Mouse (Mus musculus) CH12.LX (cell line): ENCODE results near the gene Gm20388. TPM values are rescaled to one million over a fixed set of nuclear protein-coding genes. Genes with fewer than 3 reads are reported as not detected.

ENCODE experiments used
- DNase-seq: peaks from one replicate; pipeline ENCODE4 v3.0.0-alpha.2; 2013; ENCODE audit errors: extremely low read depth
- H3K27ac ChIP-seq: 2 replicates; pipeline ENCODE4 v1.5.1; 2012; ENCODE audit warnings: low read depth, mild to moderate bottlenecking, control low read depth, moderate library complexity; ENCODE audit not compliant: insufficient read depth
- H3K27me3 ChIP-seq: replicated peaks from 2 replicates; pipeline ENCODE3; 2012; ENCODE audit warnings: inconsistent platforms
- H3K36me3 ChIP-seq, 2 experiments: replicated peaks in 1 of 2; 2 replicates each; pipeline versions ENCODE3 to v1.6.1; 2012; ENCODE audit warnings: inconsistent platforms in 1 of 2, low read length in 1 of 2, mild to moderate bottlenecking in 1 of 2, mixed read lengths in 1 of 2, moderate library complexity in 1 of 2; ENCODE audit not compliant: control insufficient read depth in 1 of 2, insufficient read depth in 1 of 2
- H3K4me1 ChIP-seq, 2 experiments: 2 replicates each; pipeline ENCODE4 v1.6.1; 2012; ENCODE audit warnings: inconsistent platforms in 1 of 2, moderate library complexity in 1 of 2; ENCODE audit not compliant: insufficient read depth in 2 of 2, control insufficient read depth in 1 of 2
- H3K4me2 ChIP-seq: 2 replicates; pipeline ENCODE4 v1.6.1; 2012; ENCODE audit warnings: low read depth, mild to moderate bottlenecking, control low read depth; ENCODE audit not compliant: poor library complexity, insufficient read depth, severe bottlenecking
- H3K4me3 ChIP-seq, 3 experiments: fragments of 150-350 bp in 1 of 3; sonication (generic) in 1 of 3; replicated peaks in 1 of 3; 2 replicates each; pipeline versions ENCODE3 to v1.5.1; 2011 to 2012; ENCODE audit warnings: low read depth in 2 of 3, low read length in 2 of 3, mild to moderate bottlenecking in 2 of 3, moderate library complexity in 2 of 3, control low read depth in 1 of 3, improper control_type of control experiment in 1 of 3, inconsistent platforms in 1 of 3, mixed read lengths in 1 of 3; ENCODE audit not compliant: poor library complexity in 1 of 3
- H3K79me2 ChIP-seq: replicated peaks from 2 replicates; pipeline ENCODE4 v1.6.1; 2012; ENCODE audit warnings: mild to moderate bottlenecking, moderate library complexity; ENCODE audit not compliant: control insufficient read depth, poor library complexity, insufficient read depth, severe bottlenecking; ENCODE audit errors: extremely low read depth
- H3K9ac ChIP-seq: 2 replicates; pipeline ENCODE4 v1.6.1; 2012; ENCODE audit warnings: low read depth, mild to moderate bottlenecking, control low read depth, moderate library complexity; ENCODE audit not compliant: insufficient read depth
- H3K9me3 ChIP-seq: replicated peaks from 2 replicates; pipeline ENCODE3; 2012; ENCODE audit warnings: low read length, inconsistent platforms, mixed read lengths
- BHLHE40 ChIP-seq: IDR thresholded peaks from 2 replicates; pipeline ENCODE4 v1.6.1; 2011; ENCODE audit warnings: mild to moderate bottlenecking, low read depth, low read length, improper control_type of control experiment
- CHD2 ChIP-seq: IDR thresholded peaks from 2 replicates; pipeline ENCODE4 v1.6.1; 2011; ENCODE audit warnings: low read length, improper control_type of control experiment
- CTCF ChIP-seq, 2 experiments: IDR thresholded peaks in 1 of 2; conservative IDR thresholded peaks in 1 of 2; 2 replicates each; pipeline ENCODE4 v1.5.1; 2011 to 2012; ENCODE audit warnings: low read depth in 2 of 2, low read length in 2 of 2, improper control_type of control experiment in 1 of 2, inconsistent platforms in 1 of 2, mild to moderate bottlenecking in 1 of 2, moderate library complexity in 1 of 2
- ELF1 ChIP-seq: IDR thresholded peaks from 2 replicates; pipeline ENCODE4 v1.6.1; 2014; ENCODE audit warnings: low read depth, mild to moderate bottlenecking, inconsistent platforms, low read length, improper control_type of control experiment
- EP300 ChIP-seq: IDR thresholded peaks from 2 replicates; pipeline ENCODE4 v1.6.1; 2011; ENCODE audit warnings: low read length, improper control_type of control experiment
- ETS1 ChIP-seq: conservative IDR thresholded peaks from 2 replicates; pipeline ENCODE4 v1.6.1; 2012; ENCODE audit warnings: low read depth, mild to moderate bottlenecking, inconsistent platforms, low read length, improper control_type of control experiment, moderate library complexity
- GABPA ChIP-seq: IDR thresholded peaks from 2 replicates; pipeline ENCODE4 v1.6.1; 2012; ENCODE audit warnings: low read depth, low read length, improper control_type of control experiment, inconsistent platforms; ENCODE audit not compliant: insufficient replicate concordance
- HCFC1 ChIP-seq: IDR thresholded peaks from 2 replicates; pipeline ENCODE4 v1.6.1; 2012; ENCODE audit warnings: low read depth, mild to moderate bottlenecking, inconsistent platforms, low read length, improper control_type of control experiment
- IRF4 ChIP-seq: IDR thresholded peaks from 2 replicates; pipeline ENCODE4 v1.6.1; 2014; ENCODE audit warnings: low read depth, mild to moderate bottlenecking, inconsistent platforms, low read length, improper control_type of control experiment
- JUND ChIP-seq: conservative IDR thresholded peaks from 2 replicates; pipeline ENCODE4 v1.6.1; 2011; ENCODE audit warnings: low read depth, low read length, improper control_type of control experiment
- KAT2A ChIP-seq: IDR thresholded peaks from 2 replicates; pipeline ENCODE4 v1.6.1; 2012; ENCODE audit warnings: low read length, improper control_type of control experiment, inconsistent platforms; ENCODE audit not compliant: insufficient replicate concordance
- MAFK ChIP-seq: IDR thresholded peaks from 2 replicates; pipeline ENCODE4 v1.6.1; 2011; ENCODE audit warnings: low read length, improper control_type of control experiment; ENCODE audit not compliant: insufficient replicate concordance
- MAX ChIP-seq: IDR thresholded peaks from 2 replicates; pipeline ENCODE4 v1.6.1; 2011; ENCODE audit warnings: low read length, improper control_type of control experiment
- MYC ChIP-seq: IDR thresholded peaks from 2 replicates; pipeline ENCODE4 v1.6.1; 2011; ENCODE audit warnings: low read depth, mild to moderate bottlenecking, improper control_type of control experiment, low read length
- NELFE ChIP-seq: IDR thresholded peaks from 2 replicates; pipeline ENCODE4 v1.6.1; 2011; ENCODE audit warnings: low read depth, low read length, improper control_type of control experiment
- NRF1 ChIP-seq: IDR thresholded peaks from 2 replicates; pipeline ENCODE4 v1.6.1; 2014; ENCODE audit warnings: low read depth, mild to moderate bottlenecking, inconsistent platforms, low read length, improper control_type of control experiment, moderate library complexity
- POLR2AphosphoS2 ChIP-seq: IDR thresholded peaks from 2 replicates; pipeline ENCODE4 v1.6.1; 2011; ENCODE audit warnings: low read depth, low read length, improper control_type of control experiment
- RAD21 ChIP-seq: IDR thresholded peaks from 2 replicates; pipeline ENCODE4 v1.6.1; 2011; ENCODE audit warnings: low read depth, mild to moderate bottlenecking, low read length, improper control_type of control experiment, moderate library complexity
- RCOR1 ChIP-seq: conservative IDR thresholded peaks from 2 replicates; pipeline ENCODE4 v1.6.1; 2012; ENCODE audit warnings: low read depth, mild to moderate bottlenecking, inconsistent platforms, low read length, improper control_type of control experiment
- SIN3A ChIP-seq: IDR thresholded peaks from 2 replicates; pipeline ENCODE4 v1.6.1; 2012; ENCODE audit warnings: low read length, improper control_type of control experiment, inconsistent platforms
- TBP ChIP-seq: conservative IDR thresholded peaks from 2 replicates; pipeline ENCODE4 v1.6.1; 2011; ENCODE audit warnings: low read depth, low read length, improper control_type of control experiment
- TCF12 ChIP-seq: IDR thresholded peaks from 2 replicates; pipeline ENCODE4 v1.6.1; 2014; ENCODE audit warnings: low read depth, mild to moderate bottlenecking, inconsistent platforms, low read length, improper control_type of control experiment
- USF1 ChIP-seq: IDR thresholded peaks from 2 replicates; pipeline ENCODE4 v1.6.1; 2014; ENCODE audit warnings: low read depth, mild to moderate bottlenecking, inconsistent platforms, low read length, improper control_type of control experiment
- ZC3H11A ChIP-seq: IDR thresholded peaks from 2 replicates; pipeline ENCODE4 v1.6.1; 2012; ENCODE audit warnings: low read depth, mild to moderate bottlenecking, inconsistent platforms, low read length, improper control_type of control experiment
- ZKSCAN1 ChIP-seq: IDR thresholded peaks from 2 replicates; pipeline ENCODE4 v1.6.1; 2012; ENCODE audit warnings: low read depth, inconsistent platforms, low read length, improper control_type of control experiment, borderline replicate concordance
- ZNF384 ChIP-seq: IDR thresholded peaks from 2 replicates; pipeline ENCODE4 v1.6.1; 2012; ENCODE audit warnings: low read depth, low read length, improper control_type of control experiment, inconsistent platforms
- dilution Hi-C: fragments of 300-500 bp; cut with MboI; formaldehyde crosslinking; loops from 2 replicates; pipeline ENCODE4 v1.14.3; 2020; ENCODE audit warnings: low sequenced_read_pairs; ENCODE audit not compliant: extremely low pct_unique_long_range_greater_than_20kb, extremely low pct_ligation_motif_present
- in situ Hi-C: fragments of 300-500 bp; cut with MboI; formaldehyde crosslinking; loops from 3 replicates; pipeline ENCODE4 v1.14.3; 2019; ENCODE audit warnings: low sequenced_read_pairs, low pct_ligation_motif_present, low pct_unique_long_range_greater_than_20kb, mixed read lengths
- polyA plus RNA-seq: library from polyadenylated mRNA; unstranded; fragments of >175 nt; gene quantifications from 2 replicates; pipeline ENCODE4 v1.2.1, GENCODE M21; 2012; ENCODE audit warnings: low read depth; ENCODE audit not compliant: insufficient read length
- total RNA-seq, 2 experiments: library from RNA; depleted of rRNA; stranded (reverse); fragments of 300-350 nt in 1 of 2; fragments of >200 nt in 1 of 2; gene quantifications; 2 replicates each; pipeline ENCODE4 v1.2.3; 2012 to 2014

Gene Gm20388
- total and polyA plus RNA-seq, 3 experiments, result 14.8 to 26.3 (median 22.2) TPM

DNA sequence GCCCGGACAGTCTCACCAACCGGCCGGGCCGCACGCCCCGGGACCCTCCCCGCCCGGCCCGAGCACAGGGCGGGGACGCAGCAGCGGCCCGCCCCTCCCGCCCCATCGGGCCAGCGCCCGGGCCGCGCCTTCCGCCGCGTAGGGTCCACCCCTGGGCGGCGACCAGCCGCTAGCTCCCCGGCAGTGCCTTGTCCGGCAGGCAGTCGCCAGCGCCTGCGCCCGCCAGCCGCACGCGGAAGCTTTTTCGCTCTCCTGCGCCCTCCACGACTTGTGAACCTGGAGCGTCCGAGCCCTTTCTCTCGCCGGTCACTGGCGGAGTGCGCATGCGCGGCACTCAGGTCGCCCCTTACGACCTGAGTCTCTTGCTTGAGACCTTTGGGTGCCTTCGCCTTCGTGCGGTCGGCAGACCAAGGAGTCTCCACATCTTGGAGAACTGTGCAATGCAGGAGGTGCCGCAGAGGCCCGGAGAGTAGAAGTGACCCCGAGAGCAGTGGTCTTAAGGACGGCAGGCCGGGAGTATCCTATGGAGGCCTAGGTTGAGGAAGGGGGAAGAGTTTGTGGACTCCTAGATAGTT is 4072.3 kb downstream of the Gm20388 start, which contains the start of gene Abcb10 (continued):
- peak; percentile 92 for TF ChIP-seq TCF12
- no peak for TF ChIP-seq RCOR1
- TF ChIP-seq EP300, result no peak
- no peak for TF ChIP-seq USF1
- TF ChIP-seq ZNF384, result no peak
- TF ChIP-seq SIN3A, result peak; percentile 70; the same call in 1 of the 2 replicates
- TF ChIP-seq POLR2AphosphoS2, result peak; percentile 38; the same call in 1 of the 2 replicates
- no peak for TF ChIP-seq ZC3H11A
- no peak for TF ChIP-seq CHD2
- no peak for TF ChIP-seq KAT2A
- TF ChIP-seq MAFK, result no peak
- no peak for TF ChIP-seq JUND
- no peak for TF ChIP-seq GABPA

DNA sequence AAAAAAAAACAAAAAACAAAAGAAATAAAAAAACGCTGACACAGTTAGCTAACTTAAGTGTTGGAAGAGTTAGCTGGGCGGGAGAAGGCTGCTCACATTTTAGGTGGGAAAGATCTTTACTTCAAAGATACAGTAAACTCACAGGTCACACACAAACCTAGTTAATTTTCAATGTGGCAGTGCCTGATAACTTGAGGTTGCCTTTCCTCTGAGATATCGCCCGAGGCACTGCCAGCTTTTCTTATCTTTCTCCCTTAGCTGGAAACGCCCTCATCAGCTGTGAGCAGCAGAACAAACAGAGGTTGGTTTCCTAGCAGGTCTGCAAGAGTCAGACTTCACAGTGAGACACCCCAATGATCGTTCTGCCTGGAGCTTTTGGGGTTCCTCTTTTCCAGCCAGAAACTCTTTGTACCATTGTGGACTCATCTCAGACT is 4078.0 kb downstream of the Gm20388 start:
- H3K4me2 ChIP-seq, result no peak overlapping the region
- H3K9ac ChIP-seq, result no peak overlapping the region

DNA sequence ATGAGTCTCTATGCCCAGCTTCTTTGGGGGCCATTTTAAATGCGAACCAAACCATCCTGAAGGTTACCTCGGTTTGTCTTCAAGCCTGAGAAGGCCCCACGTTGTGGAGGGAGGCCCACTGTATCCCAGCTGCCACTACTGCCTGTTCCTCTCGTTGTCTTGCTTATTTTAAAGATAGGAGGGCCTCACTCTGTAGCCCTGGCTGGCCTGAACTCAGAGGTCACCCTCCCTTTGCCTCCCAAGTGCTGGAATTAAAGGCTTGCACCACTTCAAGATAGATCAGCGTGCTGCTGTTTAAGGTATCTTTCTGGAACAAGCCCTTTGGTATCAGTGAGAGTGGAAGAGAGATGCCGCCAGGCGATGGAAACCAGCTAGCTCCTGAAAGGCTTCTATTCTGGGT is 4078.5 kb downstream of the Gm20388 start:
- no peak overlapping the region for H3K4me2 ChIP-seq

More for the DNA sequence above, 4078.0 kb downstream of the Gm20388 start:
- peaks cover 0 to 24% of the 10 kb centered on the region in 2 experiments for H3K36me3 ChIP-seq
- H3K27ac ChIP-seq, result no peak overlapping the region
- H3K4me3 ChIP-seq, result no peak overlapping the region
- in situ Hi-C loops, result no loop called here
- no peaks in the 10 kb centered on the region for H3K27me3 ChIP-seq
- H3K79me2 ChIP-seq, result no peaks in the 10 kb centered on the region
- no peaks in the 10 kb centered on the region for H3K9me3 ChIP-seq
- dilution Hi-C loops, result no loop called here
- peaks cover 0 to 6% of the 10 kb centered on the region in 2 experiments; a peak in 2 of 4 replicates for H3K4me1 ChIP-seq
- TF ChIP-seq MAFK, result no peak
- 0 out of 2 replicates have a peak, but pooled peaks have one; percentile 17 for TF ChIP-seq ZNF384
- no peak for DNase-seq

More for the DNA sequence above, 4078.5 kb downstream of the Gm20388 start:
- Histone ChIP-seq H3K4me3 (no peak overlapping the region), H3K36me3 (peaks cover under 1 to 29% of the 10 kb centered on the region in 2 experiments), H3K27ac (no peak overlapping the region), H3K27me3 (no peaks in the 10 kb centered on the region), H3K79me2 (no peaks in the 10 kb centered on the region), H3K4me1 (peaks cover 0 to under 1% of the 10 kb centered on the region in 2 experiments; a peak in 2 of 4 replicates), H3K9me3 (no peaks in the 10 kb centered on the region), H3K9ac (no peak overlapping the region)
- no peak for DNase-seq
- dilution Hi-C loops, result no loop called here
- TF ChIP-seq ETS1 (no peak), TBP (no peak), NRF1 (no peak), SIN3A (no peak), MAX (no peak), ZKSCAN1 (no peak), CTCF (conservative IDR thresholded peaks at IDR 0.05 in 1 of 2, IDR thresholded peaks at IDR 0.05 in 1 of 2; ENCODE audit: low read depth in 2 of 2, low read length in 2 of 2) (no peak), RAD21 (no peak), NELFE (no peak), MYC (no peak), HCFC1 (no peak), ELF1 (no peak), MAFK (no peak), TCF12 (no peak), ZNF384 (no peak), RCOR1 (no peak), IRF4 (no peak), CHD2 (no peak), BHLHE40 (no peak)
- in situ Hi-C loops, result no loop called here
